Mouse (Mus musculus): ENCODE results near the gene Map7d1.

- TF ChIP-seq GATA1 (IDR thresholded peaks at IDR 0.05; ENCODE audit: borderline replicate concordance, low read length) (no peak), FLI1 (IDR thresholded peaks at IDR 0.05; ENCODE audit: low read length) (no peak)
Measured at GRCm38 (mm10) chr4:126256967-126257881, 1.1 kb upstream of the Map7d1 start.
